Mouse (Mus musculus): ENCODE measurements around the gene Terf2ip. TPM values are rescaled to one million over a fixed set of nuclear protein-coding genes. Genes with fewer than 3 reads are reported as not detected.
A peak's percentile ranks its signal among the peaks of the same experiment; 100 is the strongest.

The Terf2ip gene
- 5.8 TPM for polyA plus RNA-seq (2012; fragmentation: generic; extraction: Trizol)
- long read RNA-seq, experiment 1, transcript Terf2ip-201 (3 exons, 3,560 nt) = major isoform, 17 of 19 reads
- long read RNA-seq, experiment 1, partial matches to known transcripts = 0 of 19 reads
- long read RNA-seq, experiment 1, other reads (novel, unspliced or antisense) = 2 of 19 reads
- long read RNA-seq, experiment 2, transcript Terf2ip-201 (3 exons, 3,560 nt) = major isoform, 152 of 159 reads
- long read RNA-seq, experiment 2, partial matches to known transcripts = 0 of 159 reads
- long read RNA-seq, experiment 2, other reads (novel, unspliced or antisense) = 6 of 159 reads

DNA sequence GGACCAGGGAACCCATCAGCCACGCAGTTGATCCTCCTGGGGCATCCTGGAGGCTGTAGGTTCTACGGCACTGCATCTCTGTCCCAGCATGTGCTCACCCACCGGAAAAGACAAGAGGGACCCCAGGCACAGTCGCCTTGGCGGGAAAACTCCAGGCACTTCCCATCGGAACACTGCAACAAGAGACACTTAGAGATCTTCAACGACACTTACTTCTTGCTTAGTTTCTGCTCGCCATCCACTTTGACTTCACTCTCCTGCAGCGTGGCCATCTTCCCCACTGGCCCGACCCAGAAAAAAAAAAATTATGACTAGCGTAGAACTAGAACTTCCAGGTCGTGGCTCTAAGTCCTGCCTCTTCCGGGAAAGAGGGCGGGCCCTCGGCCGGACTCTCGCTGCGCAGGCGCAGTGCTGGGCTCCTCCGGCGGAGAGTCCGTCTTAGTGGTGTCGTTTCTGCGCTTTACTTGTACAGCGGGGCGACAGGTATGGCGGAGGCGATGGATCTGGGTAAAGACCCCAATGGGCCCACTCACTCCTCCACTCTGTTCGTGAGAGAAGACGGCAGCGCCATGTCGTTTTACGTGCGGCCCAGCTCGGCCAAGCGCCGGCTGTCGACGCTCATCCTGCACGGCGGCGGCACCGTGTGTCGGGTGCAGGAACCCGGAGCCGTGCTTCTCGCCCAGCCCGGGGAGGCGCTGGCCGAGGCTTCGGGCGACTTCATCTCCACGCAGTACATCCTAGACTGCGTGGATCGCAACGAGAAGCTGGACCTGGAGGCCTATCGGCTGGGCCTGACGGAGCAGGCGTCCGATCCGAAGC is at the start of gene Terf2ip, which contains the start of gene Kars:
TSS of gene Terf2ip (plus strand) at position 402 of the 819 bp plus-strand sequence.
TSS of gene Kars (minus strand) at position 327 of the 819 bp plus-strand sequence.
- Histone ChIP-seq H3K27me3 (ENCODE audit: control insufficient read depth, insufficient read depth, insufficient read length) (no peaks in the 10 kb centered on the region), H3K36me3 (ENCODE audit: control insufficient read depth, insufficient read depth) (peaks cover 19% of the 10 kb centered on the region), H3K79me3 (ENCODE audit: low read depth) (peaks cover 61% of the 10 kb centered on the region), H3K79me2 (ENCODE audit: control insufficient read depth, insufficient read depth) (peaks cover 72% of the 10 kb centered on the region), H3K4me3 (ENCODE audit: insufficient read depth, poor library complexity, severe bottlenecking) (peak within 1 kb of the TSS; percentile 78), H3ac (ENCODE audit: control insufficient read depth, insufficient read length, low read depth) (peak within 1 kb of the TSS; percentile 93)
- TF ChIP-seq CEBPB (IDR thresholded peaks at IDR 0.05; ENCODE audit: low read depth) = no peak
- TF ChIP-seq MAX (IDR thresholded peaks at IDR 0.05) = peak; percentile 55

- Histone ChIP-seq H3K4me3 (ENCODE audit: insufficient read depth, poor library complexity, severe bottlenecking) (no peak overlapping the region), H3K27me3 (ENCODE audit: control insufficient read depth, insufficient read depth, insufficient read length) (no peaks in the 10 kb centered on the region), H3K79me3 (ENCODE audit: low read depth) (no peaks in the 10 kb centered on the region), H3K36me3 (ENCODE audit: control insufficient read depth, insufficient read depth) (no peaks in the 10 kb centered on the region), H3K79me2 (ENCODE audit: control insufficient read depth, insufficient read depth) (no peaks in the 10 kb centered on the region), H3ac (ENCODE audit: control insufficient read depth, insufficient read length, low read depth) (no peak overlapping the region)
- no peak for TF ChIP-seq CEBPB (IDR thresholded peaks at IDR 0.05; ENCODE audit: low read depth)
- no peak for TF ChIP-seq USF1 (IDR thresholded peaks at IDR 0.05; ENCODE audit: low read depth)
- no peak for TF ChIP-seq CTCF (IDR thresholded peaks at IDR 0.05; ENCODE audit: control insufficient read depth, insufficient read depth, insufficient read length)
- TF ChIP-seq MYOD1 (IDR thresholded peaks at IDR 0.05; ENCODE audit: control insufficient read depth, insufficient read length, low read depth) = no peak
- TF ChIP-seq MAX (IDR thresholded peaks at IDR 0.05) = no peak
- no peak for TF ChIP-seq MYOG (IDR thresholded peaks at IDR 0.05; ENCODE audit: control insufficient read depth, extremely low read depth, insufficient read length)
- no peak for TF ChIP-seq FOSL1 (IDR thresholded peaks at IDR 0.05; ENCODE audit: insufficient read depth, low read length, poor library complexity, severe bottlenecking)
These were observed 48.6 kb upstream of the Terf2ip start for GRCm38 (mm10) chr8:111962589-111962988.

DNA sequence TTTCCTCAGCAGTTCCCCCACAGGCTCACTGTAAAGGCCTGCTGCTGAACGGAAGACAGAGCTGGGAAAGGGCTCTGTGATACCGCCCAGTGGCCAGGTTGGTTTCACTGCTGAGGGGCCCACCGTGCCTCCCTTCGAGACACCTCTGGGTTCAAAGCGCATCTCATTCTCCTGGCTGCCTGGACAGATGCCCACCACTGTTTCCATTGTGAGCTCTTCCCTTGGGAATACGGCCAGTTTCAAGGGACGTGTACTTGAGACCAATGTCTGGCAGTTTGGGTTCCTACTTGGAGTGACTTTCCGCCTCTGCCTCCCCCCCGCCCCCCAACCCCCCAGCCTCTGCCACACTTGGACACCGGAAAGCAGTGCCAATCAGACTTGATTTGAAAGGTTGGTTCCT is 48.1 kb upstream of the Terf2ip start:
- Histone ChIP-seq H3ac (ENCODE audit: control insufficient read depth, insufficient read length, low read depth) (no peak overlapping the region), H3K27me3 (ENCODE audit: control insufficient read depth, insufficient read depth, insufficient read length) (no peaks in the 10 kb centered on the region), H3K4me3 (ENCODE audit: insufficient read depth, poor library complexity, severe bottlenecking) (no peak overlapping the region), H3K36me3 (ENCODE audit: control insufficient read depth, insufficient read depth) (no peaks in the 10 kb centered on the region), H3K79me3 (ENCODE audit: low read depth) (no peaks in the 10 kb centered on the region), H3K79me2 (ENCODE audit: control insufficient read depth, insufficient read depth) (no peaks in the 10 kb centered on the region)
- no peak for TF ChIP-seq MYOD1 (IDR thresholded peaks at IDR 0.05; ENCODE audit: control insufficient read depth, insufficient read length, low read depth)
- no peak for TF ChIP-seq FOSL1 (IDR thresholded peaks at IDR 0.05; ENCODE audit: insufficient read depth, low read length, poor library complexity, severe bottlenecking)
- TF ChIP-seq MYOG (IDR thresholded peaks at IDR 0.05; ENCODE audit: control insufficient read depth, extremely low read depth, insufficient read length) = no peak
- TF ChIP-seq USF1 (IDR thresholded peaks at IDR 0.05; ENCODE audit: low read depth) = no peak
- TF ChIP-seq CTCF (IDR thresholded peaks at IDR 0.05; ENCODE audit: control insufficient read depth, insufficient read depth, insufficient read length) = no peak
- TF ChIP-seq CEBPB (IDR thresholded peaks at IDR 0.05; ENCODE audit: low read depth) = no peak
- TF ChIP-seq MAX (IDR thresholded peaks at IDR 0.05) = no peak

GRCm38 (mm10) chr8:111963546-111963945 is 47.7 kb upstream of the Terf2ip start:
- H3ac ChIP-seq (ENCODE audit: control insufficient read depth, insufficient read length, low read depth) = no peak overlapping the region
- TF ChIP-seq MAX (IDR thresholded peaks at IDR 0.05) = no peak
- no peak for TF ChIP-seq CEBPB (IDR thresholded peaks at IDR 0.05; ENCODE audit: low read depth)
- TF ChIP-seq MYOD1 (IDR thresholded peaks at IDR 0.05; ENCODE audit: control insufficient read depth, insufficient read length, low read depth) = no peak
- TF ChIP-seq MYOG (IDR thresholded peaks at IDR 0.05; ENCODE audit: control insufficient read depth, extremely low read depth, insufficient read length) = no peak
- no peak for TF ChIP-seq CTCF (IDR thresholded peaks at IDR 0.05; ENCODE audit: control insufficient read depth, insufficient read depth, insufficient read length)
- TF ChIP-seq USF1 (IDR thresholded peaks at IDR 0.05; ENCODE audit: low read depth) = no peak
- TF ChIP-seq FOSL1 (IDR thresholded peaks at IDR 0.05; ENCODE audit: insufficient read depth, low read length, poor library complexity, severe bottlenecking) = no peak
- H3K36me3 ChIP-seq (ENCODE audit: control insufficient read depth, insufficient read depth) = peaks cover under 1% of the 10 kb centered on the region
- no peaks in the 10 kb centered on the region for H3K79me2 ChIP-seq (ENCODE audit: control insufficient read depth, insufficient read depth)
- no peaks in the 10 kb centered on the region for H3K79me3 ChIP-seq (ENCODE audit: low read depth)
- no peaks in the 10 kb centered on the region for H3K27me3 ChIP-seq (ENCODE audit: control insufficient read depth, insufficient read depth, insufficient read length)
- no peak overlapping the region for H3K4me3 ChIP-seq (ENCODE audit: insufficient read depth, poor library complexity, severe bottlenecking)

DNA sequence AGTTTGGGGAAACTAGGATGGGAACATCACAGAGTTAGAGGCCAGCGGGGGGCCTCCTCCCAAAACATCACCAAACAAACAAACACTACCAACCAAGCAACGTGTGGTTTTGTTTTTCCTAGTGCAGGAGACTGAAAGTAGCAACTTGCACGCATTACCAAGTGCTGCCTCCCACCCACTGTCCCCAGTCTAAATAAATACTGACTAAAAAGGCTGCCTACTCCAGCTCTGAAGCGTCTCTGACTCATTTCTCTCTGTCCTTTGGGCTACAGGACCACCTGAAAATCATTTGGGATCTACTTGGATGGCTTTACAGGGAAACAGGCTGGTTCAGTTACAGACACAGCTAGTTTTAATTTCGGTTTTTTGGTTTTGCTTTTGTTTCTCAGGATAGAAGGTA is 46.8 kb upstream of the Terf2ip start:
- Histone ChIP-seq H3K4me3 (ENCODE audit: insufficient read depth, poor library complexity, severe bottlenecking) (no peak overlapping the region), H3K27me3 (ENCODE audit: control insufficient read depth, insufficient read depth, insufficient read length) (no peaks in the 10 kb centered on the region), H3K79me3 (ENCODE audit: low read depth) (no peaks in the 10 kb centered on the region), H3K79me2 (ENCODE audit: control insufficient read depth, insufficient read depth) (no peaks in the 10 kb centered on the region), H3K36me3 (ENCODE audit: control insufficient read depth, insufficient read depth) (peaks cover 6% of the 10 kb centered on the region), H3ac (ENCODE audit: control insufficient read depth, insufficient read length, low read depth) (no peak overlapping the region)
- TF ChIP-seq USF1 (IDR thresholded peaks at IDR 0.05; ENCODE audit: low read depth) (no peak), FOSL1 (IDR thresholded peaks at IDR 0.05; ENCODE audit: insufficient read depth, low read length, poor library complexity, severe bottlenecking) (no peak), MAX (IDR thresholded peaks at IDR 0.05) (no peak), CEBPB (IDR thresholded peaks at IDR 0.05; ENCODE audit: low read depth) (no peak), MYOD1 (IDR thresholded peaks at IDR 0.05; ENCODE audit: control insufficient read depth, insufficient read length, low read depth) (no peak), MYOG (IDR thresholded peaks at IDR 0.05; ENCODE audit: control insufficient read depth, extremely low read depth, insufficient read length) (no peak), CTCF (IDR thresholded peaks at IDR 0.05; ENCODE audit: control insufficient read depth, insufficient read depth, insufficient read length) (no peak)

Data from C2C12 (cell line).